Mouse (Mus musculus) liver, embryonic 14.5 days (tissue): Measurements from ENCODE around the gene Ror1. TPM values are rescaled to one million over a fixed set of nuclear protein-coding genes. Genes with fewer than 3 reads are reported as not detected.

Experiments
- ATAC-seq: fragments of 200-750 bp; cut with Nextera tagmentation; 2 replicates; pipeline ENCODE4 v1.8.0; 2017; ENCODE audit warnings: moderate number of reproducible peaks, mild to moderate bottlenecking, moderate library complexity; ENCODE audit not compliant: insufficient read depth
- DNase-seq, 3 experiments: peaks; one replicate each; pipeline ENCODE4 v3.0.0-alpha.2; 2012 to 2013; ENCODE audit warnings: low read depth in 3 of 3, low spot score in 3 of 3
- H3K27ac ChIP-seq: fragments of 300-500 bp; sonication (generic); 2 replicates; pipeline ENCODE4 v1.5.1; 2014; ENCODE audit warnings: moderate library complexity, mild to moderate bottlenecking, control low read depth, inconsistent platforms
- H3K27me3 ChIP-seq: fragments of 300-500 bp; sonication (generic); 2 replicates; pipeline ENCODE4 v1.6.1; 2014; ENCODE audit warnings: mild to moderate bottlenecking, low read length, moderate library complexity; ENCODE audit not compliant: control insufficient read depth, insufficient read depth
- H3K36me3 ChIP-seq: fragments of 300-500 bp; sonication (generic); replicated peaks from 2 replicates; pipeline ENCODE4 v1.6.1; 2014; ENCODE audit warnings: low read depth; ENCODE audit not compliant: control insufficient read depth, insufficient read depth
- H3K4me1 ChIP-seq, 2 experiments: fragments of 200-500 bp in 1 of 2; fragments of 300-500 bp in 1 of 2; sonication (generic) in 1 of 2; replicated peaks; 2 replicates each; pipeline ENCODE4 v1.6.1; 2012 to 2014; ENCODE audit warnings: antibody characterized with exemption in 1 of 2, inconsistent platforms in 1 of 2, low read length in 1 of 2; ENCODE audit not compliant: control insufficient read depth in 2 of 2, insufficient read depth in 2 of 2
- H3K4me2 ChIP-seq: fragments of 300-500 bp; sonication (generic); 2 replicates; pipeline ENCODE4 v1.6.1; 2014; ENCODE audit warnings: low read depth, mild to moderate bottlenecking, control low read depth, moderate library complexity
- H3K4me3 ChIP-seq, 2 experiments: fragments of 200-500 bp in 1 of 2; fragments of 300-500 bp in 1 of 2; sonication (generic) in 1 of 2; 2 replicates each; pipeline ENCODE4 v1.5.1; 2012 to 2014; ENCODE audit warnings: low read depth in 2 of 2, low read length in 2 of 2, mild to moderate bottlenecking in 2 of 2, control low read depth in 1 of 2, inconsistent platforms in 1 of 2, moderate library complexity in 1 of 2; ENCODE audit not compliant: insufficient read depth in 1 of 2
- H3K9ac ChIP-seq: fragments of 300-500 bp; sonication (generic); replicated peaks from 2 replicates; pipeline ENCODE4 v1.6.1; 2014; ENCODE audit warnings: mild to moderate bottlenecking, control low read depth, moderate library complexity
- H3K9me3 ChIP-seq: fragments of 300-500 bp; sonication (generic); 2 replicates; pipeline ENCODE4 v1.6.1; 2016; ENCODE audit warnings: low read length, mixed read lengths; ENCODE audit not compliant: control insufficient read depth
- CTCF ChIP-seq: IDR thresholded peaks from 2 replicates; pipeline ENCODE4 v1.5.1; 2016; ENCODE audit warnings: antibody characterized with exemption, low read depth, control low read depth
- EP300 ChIP-seq: IDR thresholded peaks from 2 replicates; pipeline ENCODE4 v1.6.1; 2016; ENCODE audit warnings: antibody characterized with exemption, low read depth
- WGBS: fragments of 180-500 bp; shearing (Covaris S2); extraction: QIAGEN DNeasy Blood & Tissue Kit; methylation state at CpG from one replicate; pipeline ENCODE4 v1.1.7; 2014; ENCODE audit not compliant: insufficient replicate concordance; 5-methylcytosine and 5-hydroxymethylcytosine counted together
- polyA plus RNA-seq, 2 experiments: library from polyadenylated mRNA; depleted of rRNA in 1 of 2; stranded (reverse) in 1 of 2; unstranded in 1 of 2; fragments of >200 nt; fragmentation: Nextera tagmentation in 1 of 2; extraction: Ambion mirVana in 1 of 2; gene quantifications; 2 replicates each; pipeline versions ENCODE4 v1.2.1 to v1.2.3; 2012 to 2014

The Ror1 gene
- polyA plus RNA-seq, 2 experiments = 0.08 to 0.23 TPM

- no peaks in the 10 kb centered on the region for H3K36me3 ChIP-seq
- no peak overlapping the region for H3K4me2 ChIP-seq
- no peaks in the 10 kb centered on the region for H3K9me3 ChIP-seq
- WGBS = 74% methylated on average over 10 of the region's 10 CpGs
- no peak overlapping the region for H3K9ac ChIP-seq
- H3K4me1 ChIP-seq = 0 out of 4 replicates have a peak, but pooled peaks cover 0 to 5% of the 10 kb centered on the region in 2 experiments
- DNase-seq = no peak
- no peaks in the 10 kb centered on the region for H3K27me3 ChIP-seq
- H3K4me3 ChIP-seq = no peak overlapping the region
- no peak overlapping the region for H3K27ac ChIP-seq
- ATAC-seq = no peak
- no peak for TF ChIP-seq EP300
- TF ChIP-seq CTCF = no peak
Measured at GRCm38 (mm10) chr4:100233770-100234169, 138.2 kb downstream of the Ror1 start.

- ATAC-seq (no peak), DNase-seq (no peak)
- Histone ChIP-seq H3K27ac (no peak overlapping the region), H3K4me3 (no peak overlapping the region), H3K9ac (no peak overlapping the region), H3K36me3 (no peaks in the 10 kb centered on the region), H3K27me3 (no peaks in the 10 kb centered on the region), H3K4me1 (0 out of 4 replicates have a peak, but pooled peaks cover 0 to 1% of the 10 kb centered on the region in 2 experiments), H3K9me3 (no peaks in the 10 kb centered on the region), H3K4me2 (no peak overlapping the region)
- WGBS = 55% methylated on average over 3 of the region's 3 CpGs
- no peak for TF ChIP-seq EP300
- no peak for TF ChIP-seq CTCF
Measured at GRCm38 (mm10) chr4:100236339-100236738, 140.7 kb downstream of the Ror1 start.

- no peaks in the 10 kb centered on the region for H3K4me1 ChIP-seq
- no peaks in the 10 kb centered on the region for H3K9me3 ChIP-seq
- H3K4me2 ChIP-seq = no peak overlapping the region
- H3K27ac ChIP-seq = no peak overlapping the region
- WGBS = 52% methylated on average over 6 of the region's 6 CpGs
- DNase-seq = no peak
- no peak overlapping the region for H3K9ac ChIP-seq
- no peak for ATAC-seq
- no peak overlapping the region for H3K4me3 ChIP-seq
- no peaks in the 10 kb centered on the region for H3K36me3 ChIP-seq
- H3K27me3 ChIP-seq = no peaks in the 10 kb centered on the region
- no peak for TF ChIP-seq CTCF
- no peak for TF ChIP-seq EP300
Measured at GRCm38 (mm10) chr4:100242061-100242756, 146.6 kb downstream of the Ror1 start.

- no peaks in the 10 kb centered on the region for H3K27me3 ChIP-seq
- H3K4me3 ChIP-seq = no peak overlapping the region
- H3K9ac ChIP-seq = no peak overlapping the region
Measured at GRCm38 (mm10) chr4:100244250-100244649, 148.7 kb downstream of the Ror1 start.

GRCm38 (mm10) chr4:100244701-100245100, 149.1 kb downstream of the Ror1 start:
- Histone ChIP-seq H3K27me3 (no peaks in the 10 kb centered on the region), H3K9ac (no peak overlapping the region), H3K36me3 (no peaks in the 10 kb centered on the region), H3K4me2 (no peak overlapping the region), H3K27ac (no peak overlapping the region), H3K4me3 (no peak overlapping the region), H3K9me3 (no peaks in the 10 kb centered on the region), H3K4me1 (no peaks in the 10 kb centered on the region)
- no peak for TF ChIP-seq EP300
- DNase-seq (no peak), ATAC-seq (no peak)
- whole genome bisulfite sequencing = 59% methylated on average over 6 of the region's 6 CpGs

More at GRCm38 (mm10) chr4:100244250-100244649, 148.7 kb downstream of the Ror1 start:
- Histone ChIP-seq H3K4me2 (no peak overlapping the region), H3K36me3 (no peaks in the 10 kb centered on the region), H3K9me3 (no peaks in the 10 kb centered on the region), H3K27ac (no peak overlapping the region), H3K4me1 (no peaks in the 10 kb centered on the region)
- ATAC-seq (no peak), DNase-seq (no peak)
- WGBS = 74% methylated on average over 8 of the region's 8 CpGs
- TF ChIP-seq CTCF (no peak), EP300 (no peak)
